Mouse (Mus musculus) myocyte (in vitro differentiated cells): Measurements from ENCODE around the gene Dgkd.

Experiments used
- E2F4 ChIP-seq: IDR thresholded peaks from one replicate; pipeline ENCODE4 v1.6.1; 2011; ENCODE audit warnings: mild to moderate bottlenecking, control low read depth, moderate library complexity; ENCODE audit not compliant: insufficient read depth
- MAX ChIP-seq: IDR thresholded peaks from one replicate; pipeline ENCODE4 v1.6.1; 2011; ENCODE audit warnings: low read depth, mild to moderate bottlenecking, control low read depth
- POLR2A ChIP-seq: IDR thresholded peaks from one replicate; pipeline ENCODE4 v1.6.1; 2011; ENCODE audit warnings: low read depth, mild to moderate bottlenecking, control low read depth, moderate library complexity; ENCODE audit not compliant: insufficient read length
- POLR2AphosphoS2 ChIP-seq: IDR thresholded peaks from one replicate; pipeline ENCODE4 v1.6.1; 2011; ENCODE audit warnings: low read depth, control low read depth; ENCODE audit not compliant: insufficient read length
- REST ChIP-seq: IDR thresholded peaks from one replicate; pipeline ENCODE4 v1.6.1; 2011; ENCODE audit warnings: mild to moderate bottlenecking, control low read depth, moderate library complexity; ENCODE audit not compliant: insufficient read depth, insufficient read length
- SRF ChIP-seq: IDR thresholded peaks from one replicate; pipeline ENCODE4 v1.6.1; 2011; ENCODE audit warnings: low read depth; ENCODE audit not compliant: control insufficient read depth, insufficient read length
- TCF12 ChIP-seq: IDR thresholded peaks from one replicate; pipeline ENCODE4 v1.6.1; 2011; ENCODE audit warnings: mild to moderate bottlenecking, control low read depth; ENCODE audit not compliant: poor library complexity, insufficient read depth, severe bottlenecking
- TCF3 ChIP-seq: IDR thresholded peaks from one replicate; pipeline ENCODE4 v1.6.1; 2011; ENCODE audit warnings: low read depth, control low read depth; ENCODE audit not compliant: insufficient read length

DNA sequence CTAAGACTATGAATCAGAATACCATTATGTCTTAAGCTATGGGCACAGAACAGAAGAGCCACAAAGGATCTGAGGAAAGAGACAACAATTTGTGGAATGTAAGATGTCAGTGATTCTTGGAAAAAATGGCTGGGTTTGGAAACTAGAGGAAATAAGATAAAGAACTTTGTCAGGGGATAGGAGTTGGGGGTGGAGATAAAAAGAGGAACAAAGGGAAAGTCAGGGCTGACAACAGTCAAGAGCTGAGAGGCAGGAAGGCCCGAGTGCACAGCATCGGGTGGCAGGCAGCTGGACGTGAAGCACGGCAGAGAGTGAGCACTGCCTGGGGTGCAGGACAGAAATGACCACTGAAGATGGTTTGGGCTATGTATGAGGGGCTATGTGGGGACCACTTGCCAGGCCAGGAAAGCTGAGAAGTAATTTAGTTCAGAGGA, 106.9 kb downstream of the Dgkd start:
- TF ChIP-seq SRF, result no peak
- no peak for TF ChIP-seq REST
- TF ChIP-seq POLR2A, result no peak
- no peak for TF ChIP-seq TCF12
- TF ChIP-seq MAX, result no peak
- TF ChIP-seq TCF3, result no peak
- no peak for TF ChIP-seq E2F4
- no peak for TF ChIP-seq POLR2AphosphoS2
